Mouse (Mus musculus) MEL (cell line): Measurements from ENCODE around the gene Fkbp4. TPM values are rescaled to one million over a fixed set of nuclear protein-coding genes. Genes with fewer than 3 reads are reported as not detected.

Experiments used
- DNase-seq: peaks from one replicate; pipeline ENCODE4 v3.0.0; 2011; ENCODE audit warnings: low read depth, low spot score
- H3K27ac ChIP-seq: 2 replicates; pipeline ENCODE4 v1.5.1; 2012; ENCODE audit warnings: low read depth, mild to moderate bottlenecking, control low read depth, low read length, moderate library complexity; ENCODE audit not compliant: control insufficient read depth
- H3K27me3 ChIP-seq, 2 experiments: fragments of 150-350 bp in 1 of 2; sonication (generic) in 1 of 2; 2 replicates each; pipeline ENCODE4 v1.6.1; 2012; ENCODE audit warnings: low read length in 2 of 2, mild to moderate bottlenecking in 2 of 2, improper control_type of control experiment in 1 of 2, moderate library complexity in 1 of 2; ENCODE audit not compliant: insufficient read depth in 2 of 2, control insufficient read depth in 1 of 2
- H3K36me3 ChIP-seq, 2 experiments: 2 replicates each; pipeline ENCODE4 v1.6.1; 2012 to 2014; ENCODE audit warnings: low read length in 2 of 2, improper control_type of control experiment in 1 of 2, inconsistent platforms in 1 of 2, mild to moderate bottlenecking in 1 of 2; ENCODE audit not compliant: insufficient read depth in 2 of 2, control insufficient read depth in 1 of 2
- H3K4me1 ChIP-seq, 2 experiments: fragments of 150-350 bp in 1 of 2; sonication (generic) in 1 of 2; 2 replicates each; pipeline ENCODE4 v1.6.1; 2012; ENCODE audit warnings: low read length in 2 of 2, improper control_type of control experiment in 1 of 2, mild to moderate bottlenecking in 1 of 2; ENCODE audit not compliant: insufficient read depth in 2 of 2, control insufficient read depth in 1 of 2
- H3K4me3 ChIP-seq, 2 experiments: fragments of 150-350 bp in 1 of 2; sonication (generic) in 1 of 2; 2 replicates each; pipeline ENCODE4 v1.5.1; 2012; ENCODE audit warnings: low read depth in 2 of 2, low read length in 2 of 2, mild to moderate bottlenecking in 2 of 2, moderate library complexity in 2 of 2, control low read depth in 1 of 2, improper control_type of control experiment in 1 of 2; ENCODE audit not compliant: control insufficient read depth in 1 of 2, insufficient read depth in 1 of 2
- H3K79me2 ChIP-seq: 2 replicates; pipeline ENCODE4 v1.6.1; 2012; ENCODE audit warnings: mild to moderate bottlenecking, low read length, moderate library complexity; ENCODE audit not compliant: control insufficient read depth, poor library complexity, insufficient read depth
- H3K9ac ChIP-seq: 2 replicates; pipeline ENCODE4 v1.6.1; 2012; ENCODE audit warnings: low read depth, mild to moderate bottlenecking, control low read depth, low read length, moderate library complexity; ENCODE audit not compliant: control insufficient read depth, poor library complexity, severe bottlenecking
- H3K9me3 ChIP-seq: fragments of 150-350 bp; sonication (generic); replicated peaks from 2 replicates; pipeline ENCODE4 v1.6.1; 2012; ENCODE audit warnings: mild to moderate bottlenecking, low read length, improper control_type of control experiment, moderate library complexity; ENCODE audit not compliant: insufficient read depth
- CHD2 ChIP-seq: IDR thresholded peaks from 2 replicates; pipeline ENCODE4 v1.6.1; 2011; ENCODE audit warnings: low read length, improper control_type of control experiment
- E2F4 ChIP-seq: IDR thresholded peaks from 2 replicates; pipeline ENCODE4 v1.6.1; 2011; ENCODE audit warnings: low read depth, low read length, improper control_type of control experiment, borderline replicate concordance
- ELF1 ChIP-seq: IDR thresholded peaks from 2 replicates; pipeline ENCODE4 v1.6.1; 2014; ENCODE audit warnings: low read depth, mild to moderate bottlenecking, inconsistent platforms, low read length, improper control_type of control experiment, moderate library complexity
- GABPA ChIP-seq: IDR thresholded peaks from 2 replicates; pipeline ENCODE4 v1.6.1; 2012; ENCODE audit warnings: low read depth, mild to moderate bottlenecking, inconsistent platforms, low read length, improper control_type of control experiment, moderate library complexity
- HCFC1 ChIP-seq: IDR thresholded peaks from 2 replicates; pipeline ENCODE4 v1.6.1; 2012; ENCODE audit warnings: low read depth, mild to moderate bottlenecking, inconsistent platforms, low read length, improper control_type of control experiment, moderate library complexity
- MEF2A ChIP-seq: IDR thresholded peaks from 2 replicates; pipeline ENCODE4 v1.6.1; 2014; ENCODE audit warnings: low read depth, mild to moderate bottlenecking, inconsistent platforms, low read length, improper control_type of control experiment; ENCODE audit not compliant: poor library complexity, insufficient replicate concordance, severe bottlenecking; ENCODE audit errors: extremely low read depth
- MYB ChIP-seq: IDR thresholded peaks from 2 replicates; pipeline ENCODE4 v1.6.1; 2011; ENCODE audit warnings: mild to moderate bottlenecking, low read depth, low read length, improper control_type of control experiment
- NELFE ChIP-seq: IDR thresholded peaks from 2 replicates; pipeline ENCODE4 v1.6.1; 2011; ENCODE audit warnings: low read depth, low read length, improper control_type of control experiment
- RCOR1 ChIP-seq: IDR thresholded peaks from 2 replicates; pipeline ENCODE4 v1.6.1; 2012; ENCODE audit warnings: low read depth, mild to moderate bottlenecking, inconsistent platforms, low read length, improper control_type of control experiment
- SMC3 ChIP-seq: IDR thresholded peaks from 2 replicates; pipeline ENCODE4 v1.6.1; 2011; ENCODE audit warnings: low read depth, low read length, improper control_type of control experiment
- USF1 ChIP-seq: IDR thresholded peaks from 2 replicates; pipeline ENCODE4 v1.6.1; 2014; ENCODE audit warnings: low read depth, mild to moderate bottlenecking, inconsistent platforms, low read length, improper control_type of control experiment, moderate library complexity
- USF2 ChIP-seq, 2 experiments: IDR thresholded peaks; 2 replicates each; pipeline ENCODE4 v1.6.1; 2011 to 2012; ENCODE audit warnings: improper control_type of control experiment in 2 of 2, low read length in 2 of 2, borderline replicate concordance in 1 of 2, inconsistent platforms in 1 of 2, low read depth in 1 of 2, mild to moderate bottlenecking in 1 of 2; ENCODE audit not compliant: insufficient read depth in 1 of 2
- ZKSCAN1 ChIP-seq: IDR thresholded peaks from 2 replicates; pipeline ENCODE4 v1.6.1; 2012; ENCODE audit warnings: low read depth, mild to moderate bottlenecking, inconsistent platforms, low read length, improper control_type of control experiment, moderate library complexity
- polyA plus RNA-seq, 2 experiments: library from polyadenylated mRNA; stranded (reverse) in 1 of 2; unstranded in 1 of 2; fragments of >175 nt in 1 of 2; fragments of >200 nt in 1 of 2; gene quantifications; 2 replicates each; pipeline versions ENCODE4 v1.2.1 to v1.2.4; 2012; ENCODE audit warnings: low replicate concordance in 2 of 2, low read depth in 1 of 2; ENCODE audit not compliant: insufficient read length in 2 of 2, insufficient read depth in 1 of 2, missing spikeins in 1 of 2
- total RNA-seq: library from RNA; depleted of rRNA; stranded (reverse); fragments of 300-350 nt; gene quantifications from 2 replicates; pipeline ENCODE4 v1.2.3, GENCODE M21; 2012

Fkbp4 gene
- total and polyA plus RNA-seq, 3 experiments = 333 to 934 (median 426) TPM

GRCm38 (mm10) chr6:128421480-128421879, 17.0 kb downstream of the Fkbp4 start:
- TF ChIP-seq GABPA = no peak
- TF ChIP-seq USF1 = no peak
- TF ChIP-seq RCOR1 = no peak
- no peak for TF ChIP-seq SMC3
- no peak overlapping the region for H3K9ac ChIP-seq
- DNase-seq = no peak
- peaks cover 0 to 4% of the 10 kb centered on the region in 2 experiments; a peak in 2 of 4 replicates for H3K36me3 ChIP-seq
- H3K27ac ChIP-seq = no peak overlapping the region
- no peaks in the 10 kb centered on the region for H3K9me3 ChIP-seq
- H3K4me3 ChIP-seq = no peak overlapping the region
- H3K4me1 ChIP-seq = no peaks in the 10 kb centered on the region
- peaks cover 1% of the 10 kb centered on the region; the same call in 1 of the 2 replicates for H3K79me2 ChIP-seq
- no peaks in the 10 kb centered on the region for H3K27me3 ChIP-seq

- Histone ChIP-seq H3K9me3 (no peaks in the 10 kb centered on the region), H3K9ac (no peak overlapping the region)
Observed at GRCm38 (mm10) chr6:128421036-128421435, 17.4 kb downstream of the Fkbp4 start.

GRCm38 (mm10) chr6:128418076-128418475, 20.4 kb downstream of the Fkbp4 start:
- Histone ChIP-seq H3K9me3 (no peaks in the 10 kb centered on the region), H3K79me2 (0 out of 2 replicates have a peak, but pooled peaks cover 1% of the 10 kb centered on the region), H3K4me3 (no peak overlapping the region), H3K27me3 (no peaks in the 10 kb centered on the region), H3K27ac (no peak overlapping the region), H3K9ac (no peak overlapping the region), H3K4me1 (no peaks in the 10 kb centered on the region), H3K36me3 (no peaks in the 10 kb centered on the region; a peak in 1 of 4 replicates)
- no peak for TF ChIP-seq NELFE
- DNase-seq = no peak

More at GRCm38 (mm10) chr6:128421036-128421435, 17.4 kb downstream of the Fkbp4 start:
- H3K4me3 ChIP-seq = no peak overlapping the region
- DNase-seq = no peak
- H3K4me1 ChIP-seq = no peaks in the 10 kb centered on the region
- no peaks in the 10 kb centered on the region for H3K27me3 ChIP-seq
- peaks cover 0 to 4% of the 10 kb centered on the region in 2 experiments; a peak in 2 of 4 replicates for H3K36me3 ChIP-seq
- H3K79me2 ChIP-seq = peaks cover 1% of the 10 kb centered on the region; the same call in 1 of the 2 replicates
- TF ChIP-seq MYB (no peak), E2F4 (no peak), ZKSCAN1 (no peak), HCFC1 (no peak), MEF2A (no peak), NELFE (no peak), CHD2 (no peak), USF2 (IDR thresholded peaks at IDR 0.05; ENCODE audit: borderline replicate concordance in 1 of 2, insufficient read depth in 1 of 2, low read depth in 1 of 2, low read length in 2 of 2) (no peak), ELF1 (no peak)
- no peak overlapping the region for H3K27ac ChIP-seq
